Mouse (Mus musculus) kidney, adult 2 months (tissue): ENCODE measurements around the gene Borcs6. TPM values are rescaled to one million over a fixed set of nuclear protein-coding genes. Genes with fewer than 3 reads are reported as not detected.
"Not testable (repeated sequence)": the region's sequence is repeated elsewhere in the genome, so short reads cannot be mapped to it uniquely, and the experiment has no call there.

Source experiments
- DNase-seq: peaks from one replicate; pipeline ENCODE4 v3.0.0; 2021
- H3K27ac ChIP-seq: fragments of 200-500 bp; 2 replicates; pipeline ENCODE4 v1.5.1; 2012; ENCODE audit warnings: low read depth, low read length, control low read depth, inconsistent platforms; ENCODE audit not compliant: insufficient read depth
- H3K27me3 ChIP-seq: fragments of 200-500 bp; replicated peaks from 2 replicates; pipeline ENCODE4 v1.6.1; 2012; ENCODE audit warnings: mild to moderate bottlenecking, moderate library complexity, low read length, inconsistent platforms; ENCODE audit not compliant: control insufficient read depth, insufficient read depth
- H3K36me3 ChIP-seq: fragments of 200-500 bp; 2 replicates; pipeline ENCODE4 v1.6.1; 2012; ENCODE audit warnings: mild to moderate bottlenecking, moderate library complexity, low read length, inconsistent platforms; ENCODE audit not compliant: control insufficient read depth, insufficient read depth
- H3K4me1 ChIP-seq: fragments of 200-500 bp; 2 replicates; pipeline ENCODE4 v1.6.1; 2011; ENCODE audit warnings: low read length; ENCODE audit not compliant: control insufficient read depth, insufficient read depth
- H3K4me3 ChIP-seq: fragments of 200-500 bp; 2 replicates; pipeline ENCODE4 v1.5.1; 2011; ENCODE audit warnings: mild to moderate bottlenecking, low read depth, low read length, control low read depth; ENCODE audit not compliant: insufficient read depth
- CTCF ChIP-seq: fragments of 200-500 bp; conservative IDR thresholded peaks from 2 replicates; pipeline ENCODE4 v1.5.1; 2011; ENCODE audit warnings: low read depth, mild to moderate bottlenecking, control low read depth, low read length, moderate library complexity, mixed read lengths; ENCODE audit not compliant: insufficient read depth, insufficient read length
- POLR2A ChIP-seq: fragments of 200-500 bp; IDR thresholded peaks from one replicate; pipeline ENCODE4 v1.6.1; 2011; ENCODE audit warnings: low read depth, low read length, control low read depth
- WGBS: fragments of 180-500 bp; shearing (Covaris S2); methylation state at CpG from one replicate; pipeline ENCODE4 v1.1.7; 2018; 5-methylcytosine and 5-hydroxymethylcytosine counted together
- polyA plus RNA-seq: library from polyadenylated mRNA; depleted of rRNA; stranded (reverse); fragments of >200 nt; gene quantifications from 2 replicates; pipeline ENCODE4 v1.2.3, GENCODE M21; 2012; rRNA removed

Borcs6 gene
- 14.8 and 15.6 TPM in 2 replicates for polyA plus RNA-seq

GRCm38 (mm10) chr11:69059357-69059974, at the start of gene Borcs6:
Borcs6 (plus strand) TSS chr11:69059717.
- WGBS = under 1% methylated on average over 64 of the region's 64 CpGs
- no peak for TF ChIP-seq CTCF
- TF ChIP-seq POLR2A = peak; percentile 57
- peak; percentile 99 for DNase-seq
- Histone ChIP-seq H3K4me3 (peak within 1 kb of the TSS; percentile 79), H3K4me1 (peaks cover 10% of the 10 kb centered on the region), H3K27me3 (no peaks in the 10 kb centered on the region), H3K27ac (peak within 1 kb of the TSS; percentile 85), H3K36me3 (no peaks in the 10 kb centered on the region)

DNA sequence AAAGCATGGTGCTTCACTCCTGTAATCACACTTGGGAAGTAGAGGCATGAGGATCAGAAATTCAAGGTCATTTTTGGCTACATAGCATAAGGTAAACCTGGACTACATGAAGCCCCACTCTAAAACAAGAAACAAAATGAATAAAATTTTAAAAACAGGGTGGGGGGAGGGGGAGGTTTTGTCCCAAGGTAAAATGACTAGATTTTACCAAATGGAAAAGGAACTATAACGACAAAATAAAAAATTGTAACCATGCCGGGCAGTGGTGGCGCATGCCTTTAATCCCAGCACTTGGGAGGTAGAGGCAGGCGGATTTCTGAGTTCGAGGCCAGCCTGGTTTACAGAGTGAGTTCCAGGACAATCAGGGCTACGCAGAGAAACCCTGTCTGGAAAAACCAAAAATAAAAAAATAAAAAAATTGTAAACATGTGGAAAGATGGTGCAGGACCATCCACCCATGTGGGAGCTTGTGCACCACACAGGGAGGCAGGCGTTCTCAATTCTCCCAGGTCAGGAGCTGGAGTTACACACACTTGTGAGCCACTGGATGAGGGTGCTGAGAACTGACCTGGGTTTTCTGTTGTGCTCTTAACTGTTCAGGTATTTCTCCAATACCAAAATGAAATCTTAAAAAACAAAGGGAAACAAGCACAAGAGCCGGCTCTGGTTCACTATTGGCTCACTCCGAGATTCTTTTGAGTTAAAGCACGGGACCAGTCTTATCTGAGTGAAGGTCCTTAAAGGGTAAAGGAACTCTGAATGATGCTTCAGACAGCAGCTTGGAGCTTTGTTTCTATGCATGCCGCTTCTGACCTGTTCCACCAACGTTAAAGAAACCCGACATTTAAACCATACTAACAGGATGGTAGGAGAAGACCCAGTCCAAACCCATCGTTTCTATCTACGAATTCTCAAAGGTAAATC, 48.9 kb upstream of the Borcs6 start:
- Histone ChIP-seq H3K4me3 (no peak overlapping the region), H3K27ac (no peak overlapping the region), H3K4me1 (peaks cover 3% of the 10 kb centered on the region; the same call in 1 of the 2 replicates), H3K27me3 (no peaks in the 10 kb centered on the region), H3K36me3 (no peaks in the 10 kb centered on the region)
- no peak for DNase-seq
- TF ChIP-seq CTCF (no peak), POLR2A (no peak)
- 88% methylated on average over 15 of the region's 15 CpGs for WGBS

DNA sequence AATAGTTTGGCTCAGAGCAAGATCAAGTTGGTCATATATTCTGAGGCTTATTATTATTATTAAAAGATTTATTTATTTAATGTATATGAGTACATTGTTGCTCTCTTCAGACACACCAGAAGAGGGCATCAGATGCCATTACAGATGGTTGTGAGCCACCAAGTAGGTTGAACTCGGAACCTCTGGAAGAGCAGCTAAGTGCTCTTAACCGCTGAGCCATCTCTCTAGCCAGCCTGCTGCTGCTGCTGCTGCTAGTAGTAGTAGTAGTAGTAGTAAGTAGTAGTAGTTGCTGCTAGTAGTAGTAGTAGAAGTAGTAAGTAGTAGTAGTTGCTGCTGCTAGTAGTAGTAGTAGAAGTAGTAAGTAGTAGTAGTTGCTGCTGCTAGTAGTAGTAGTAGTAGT, 48.1 kb upstream of the Borcs6 start:
- H3K27ac ChIP-seq, H3K27me3 ChIP-seq, H3K4me1 ChIP-seq, H3K36me3 ChIP-seq, DNase-seq: not testable (repeated sequence)
- peak overlapping the region; percentile 99 for H3K4me3 ChIP-seq
- 66% methylated on average over 2 of the region's 2 CpGs for WGBS

- under 1% methylated on average over 18 of the region's 18 CpGs for WGBS
- Histone ChIP-seq H3K27ac (peak overlapping the region; percentile 100), H3K4me3 (peak overlapping the region; percentile 99), H3K36me3 (no peaks in the 10 kb centered on the region), H3K4me1 (peaks cover 8% of the 10 kb centered on the region; the same call in 1 of the 2 replicates), H3K27me3 (no peaks in the 10 kb centered on the region)
- DNase-seq = peak; percentile 97
- TF ChIP-seq POLR2A = peak; percentile 91
- no peak for TF ChIP-seq CTCF
These were observed 47.4 kb upstream of the Borcs6 start for GRCm38 (mm10) chr11:69012071-69012601.

- Histone ChIP-seq H3K4me3 (peak within 1 kb of the TSS; percentile 62), H3K36me3 (no peaks in the 10 kb centered on the region), H3K27ac (peak within 1 kb of the TSS; percentile 69; the same call in 1 of the 2 replicates), H3K27me3 (no peaks in the 10 kb centered on the region), H3K4me1 (peaks cover 8% of the 10 kb centered on the region; the same call in 1 of the 2 replicates)
- TF ChIP-seq CTCF = peak; percentile 71
- TF ChIP-seq POLR2A = peak; percentile 42
- 2% methylated on average over 38 of the region's 38 CpGs for WGBS
- DNase-seq = peak; percentile 94
These were observed 43.7 kb upstream of the Borcs6 start, which contains the start of gene Ctc1 for GRCm38 (mm10) chr11:69015644-69016441. Ctc1 (plus strand) TSS chr11:69015911.

DNA sequence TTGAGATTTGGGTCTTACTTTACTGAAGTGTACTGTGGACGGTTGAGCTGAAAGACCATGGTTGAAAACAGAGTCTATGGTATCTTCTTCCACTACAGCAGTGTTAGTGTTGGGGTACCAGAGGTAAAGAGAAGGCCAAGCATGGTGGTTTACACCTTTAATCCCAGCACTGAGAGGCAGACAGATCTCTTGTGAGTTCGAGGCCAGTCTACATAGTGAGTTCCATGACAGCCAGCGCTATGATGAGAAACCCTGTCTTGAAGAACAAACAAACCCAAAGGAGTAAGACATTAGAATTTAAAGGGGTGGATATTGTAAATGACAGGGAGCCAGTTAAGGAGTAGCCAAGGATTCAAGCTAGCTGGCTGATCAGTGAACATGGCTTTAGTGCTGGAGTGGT, 42.8 kb upstream of the Borcs6 start:
- H3K36me3 ChIP-seq = no peaks in the 10 kb centered on the region
- TF ChIP-seq CTCF (no peak), POLR2A (no peak)
- WGBS = 55% methylated on average over 3 of the region's 3 CpGs
- no peak overlapping the region for H3K27ac ChIP-seq
- peaks cover 8% of the 10 kb centered on the region; the same call in 1 of the 2 replicates for H3K4me1 ChIP-seq
- peak overlapping the region; percentile 62 for H3K4me3 ChIP-seq
- DNase-seq = no peak
- H3K27me3 ChIP-seq = no peaks in the 10 kb centered on the region
